Mouse (Mus musculus) midbrain, postnatal 0 days (tissue): ENCODE results near the gene Tead1. TPM values are rescaled to one million over a fixed set of nuclear protein-coding genes. Genes with fewer than 3 reads are reported as not detected.

Source experiments
- ATAC-seq: fragments of 200-750 bp; cut with Nextera tagmentation; 2 replicates; pipeline ENCODE4 v1.8.0; 2017; ENCODE audit warnings: moderate number of reproducible peaks, mild to moderate bottlenecking, moderate TSS enrichment, moderate library complexity; ENCODE audit not compliant: low FRiP score
- DNase-seq: peaks from one replicate; pipeline ENCODE4 v3.0.0-alpha.2; 2015; ENCODE audit warnings: low spot score
- H3K27ac ChIP-seq: fragments of 300-500 bp; sonication (generic); 2 replicates; pipeline ENCODE4 v1.5.1; 2014; ENCODE audit warnings: low read depth, mild to moderate bottlenecking, low read length, mixed read lengths
- H3K27me3 ChIP-seq: fragments of 300-500 bp; sonication (generic); 2 replicates; pipeline ENCODE4 v1.6.1; 2014; ENCODE audit warnings: low read length, control low read depth, mixed read lengths; ENCODE audit not compliant: insufficient read depth
- H3K36me3 ChIP-seq: fragments of 300-500 bp; sonication (generic); 2 replicates; pipeline ENCODE4 v1.6.1; 2014; ENCODE audit warnings: low read length, control low read depth, mixed read lengths; ENCODE audit not compliant: insufficient read depth
- H3K4me1 ChIP-seq: fragments of 300-500 bp; sonication (generic); 2 replicates; pipeline ENCODE4 v1.6.1; 2014; ENCODE audit warnings: mild to moderate bottlenecking, control low read depth, antibody characterized with exemption, low read length, mixed read lengths; ENCODE audit not compliant: insufficient read depth
- H3K4me2 ChIP-seq: fragments of 300-500 bp; sonication (generic); 2 replicates; pipeline ENCODE4 v1.6.1; 2014; ENCODE audit warnings: low read depth, mild to moderate bottlenecking, low read length, mixed read lengths; ENCODE audit not compliant: poor library complexity, severe bottlenecking
- H3K4me3 ChIP-seq: fragments of 300-500 bp; sonication (generic); 2 replicates; pipeline ENCODE4 v1.5.1; 2014; ENCODE audit warnings: low read depth, mild to moderate bottlenecking, low read length, moderate library complexity
- H3K9ac ChIP-seq: fragments of 300-500 bp; sonication (generic); replicated peaks from 2 replicates; pipeline ENCODE4 v1.6.1; 2014; ENCODE audit warnings: mild to moderate bottlenecking, low read length, moderate library complexity, mixed read lengths; ENCODE audit not compliant: poor library complexity, severe bottlenecking
- H3K9me3 ChIP-seq: fragments of 300-500 bp; sonication (generic); 2 replicates; pipeline ENCODE4 v1.6.1; 2016; ENCODE audit warnings: low read length, control low read depth
- CTCF ChIP-seq: IDR thresholded peaks from 2 replicates; pipeline ENCODE4 v1.5.1; 2016; ENCODE audit warnings: antibody characterized with exemption, mild to moderate bottlenecking
- WGBS: fragments of 180-500 bp; shearing (Covaris S2); extraction: QIAGEN DNeasy Blood & Tissue Kit; methylation state at CpG from one replicate; pipeline ENCODE4 v1.1.7; 2014; 5-methylcytosine and 5-hydroxymethylcytosine counted together
- polyA plus RNA-seq: library from polyadenylated mRNA; unstranded; fragments of >200 nt; fragmentation: Nextera tagmentation; extraction: Ambion mirVana; gene quantifications from 2 replicates; pipeline ENCODE4 v1.2.1, GENCODE M21; 2015
- total RNA-seq: library from RNA; depleted of rRNA; stranded (reverse); fragments of >200 nt; gene quantifications from 2 replicates; pipeline ENCODE4 v1.2.3, GENCODE M21; 2014

Gene Tead1
- total and polyA plus RNA-seq, 2 experiments from 2014 or later, result 8.0 to 16.6 TPM

DNA sequence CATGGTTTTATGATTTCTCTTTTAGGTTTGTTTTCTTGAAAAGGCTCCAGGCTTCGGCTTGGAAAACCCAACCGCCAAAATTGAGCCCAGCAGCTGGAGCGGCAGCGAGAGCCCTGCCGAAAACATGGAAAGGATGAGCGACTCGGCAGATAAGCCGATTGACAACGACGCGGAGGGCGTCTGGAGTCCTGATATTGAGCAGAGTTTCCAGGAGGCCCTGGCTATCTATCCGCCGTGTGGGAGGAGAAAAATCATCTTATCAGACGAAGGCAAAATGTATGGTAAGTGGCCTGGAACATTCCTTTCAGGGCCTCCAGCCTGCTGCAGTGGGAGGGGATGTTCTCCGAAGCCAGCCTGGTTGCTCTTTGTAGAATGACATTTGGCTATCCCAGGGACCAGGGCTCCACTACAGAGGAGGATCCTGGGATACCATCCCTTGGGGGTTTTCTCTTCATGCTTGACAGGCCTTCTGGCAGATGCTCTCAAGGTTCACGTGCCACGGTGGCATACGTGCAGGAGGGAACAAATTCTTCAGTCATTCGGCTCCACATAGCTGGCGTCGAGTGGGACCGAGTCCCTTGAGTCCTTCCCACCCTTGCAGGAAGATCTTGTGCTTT, 80.3 kb downstream of the Tead1 start:
- WGBS, result 78% methylated on average over 23 of the region's 23 CpGs
- no peak for ATAC-seq
- TF ChIP-seq CTCF, result no peak
- Histone ChIP-seq H3K9me3 (no peaks in the 10 kb centered on the region), H3K27ac (no peak overlapping the region), H3K4me1 (no peaks in the 10 kb centered on the region), H3K4me2 (no peak overlapping the region), H3K4me3 (no peak overlapping the region), H3K36me3 (no peaks in the 10 kb centered on the region), H3K27me3 (no peaks in the 10 kb centered on the region), H3K9ac (no peak overlapping the region)
- peak; percentile 74 for DNase-seq

- H3K4me1 ChIP-seq, result no peaks in the 10 kb centered on the region
- DNase-seq (no peak), ATAC-seq (no peak)
- no peaks in the 10 kb centered on the region for H3K36me3 ChIP-seq
- H3K27me3 ChIP-seq, result no peaks in the 10 kb centered on the region
- H3K9ac ChIP-seq, result no peak overlapping the region
- no peak overlapping the region for H3K27ac ChIP-seq
- H3K4me3 ChIP-seq, result no peak overlapping the region
- no peak for TF ChIP-seq CTCF
- WGBS, result 72% methylated on average over 3 of the region's 3 CpGs
- no peaks in the 10 kb centered on the region for H3K9me3 ChIP-seq
- H3K4me2 ChIP-seq, result no peak overlapping the region
These were observed 81.2 kb downstream of the Tead1 start for GRCm38 (mm10) chr7:112760293-112760692.

DNA sequence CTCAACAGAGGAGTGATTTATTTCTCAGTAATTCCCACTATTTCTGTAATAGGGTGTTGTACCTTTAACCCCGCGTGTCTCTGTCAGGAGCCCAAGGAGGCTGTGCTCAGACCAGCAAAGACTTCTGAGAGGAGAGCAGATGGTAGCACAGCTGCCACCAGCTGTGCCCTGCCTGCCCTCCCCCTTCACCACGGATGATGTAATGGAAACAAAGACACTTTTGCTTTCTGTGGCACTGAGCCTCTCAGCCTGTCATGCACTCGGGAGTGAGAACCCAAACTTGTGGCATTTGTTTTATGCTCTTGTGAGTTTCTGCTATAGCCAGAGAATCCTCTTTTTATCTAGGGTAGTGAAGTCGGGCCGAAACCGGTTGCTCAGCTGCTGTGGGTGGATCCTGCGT, 81.7 kb downstream of the Tead1 start:
- peak; percentile 58 for ATAC-seq
- Histone ChIP-seq H3K9me3 (no peaks in the 10 kb centered on the region), H3K27ac (no peak overlapping the region), H3K4me1 (no peaks in the 10 kb centered on the region), H3K4me3 (no peak overlapping the region), H3K36me3 (no peaks in the 10 kb centered on the region), H3K4me2 (no peak overlapping the region), H3K27me3 (no peaks in the 10 kb centered on the region), H3K9ac (no peak overlapping the region)
- WGBS, result 27% methylated on average over 8 of the region's 8 CpGs
- no peak for TF ChIP-seq CTCF
- peak; percentile 81 for DNase-seq

GRCm38 (mm10) chr7:112762870-112763269, 83.8 kb downstream of the Tead1 start:
- no peak overlapping the region for H3K4me3 ChIP-seq
- H3K4me1 ChIP-seq, result no peaks in the 10 kb centered on the region
- ATAC-seq (no peak), DNase-seq (peak; percentile 53)
- H3K9ac ChIP-seq, result no peak overlapping the region
- no peak overlapping the region for H3K27ac ChIP-seq
- WGBS, result 62% methylated on average over 2 of the region's 2 CpGs
- TF ChIP-seq CTCF, result no peak
- no peaks in the 10 kb centered on the region for H3K9me3 ChIP-seq
- H3K36me3 ChIP-seq, result no peaks in the 10 kb centered on the region
- no peaks in the 10 kb centered on the region for H3K27me3 ChIP-seq
- H3K4me2 ChIP-seq, result no peak overlapping the region

DNA sequence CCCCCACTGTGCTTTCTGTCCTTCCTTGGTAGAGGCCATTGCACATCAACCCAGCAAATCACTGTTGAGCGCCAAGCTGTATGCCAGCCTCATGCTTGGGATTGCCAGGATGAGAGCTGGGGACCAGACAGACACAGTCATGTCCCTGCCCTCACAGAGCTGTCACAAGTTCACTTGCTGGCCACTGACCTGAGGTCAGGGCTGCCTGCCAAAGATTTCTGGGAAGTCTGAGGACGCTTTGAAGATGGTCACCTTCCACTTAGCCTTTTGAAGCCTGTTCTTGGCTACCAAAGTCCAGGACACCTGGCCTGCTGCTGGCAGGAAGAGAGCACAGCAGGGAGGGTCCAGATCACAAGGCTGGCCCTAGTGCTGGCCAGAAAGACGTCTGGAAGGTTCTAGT, 84.4 kb downstream of the Tead1 start:
- no peaks in the 10 kb centered on the region for H3K27me3 ChIP-seq
- H3K27ac ChIP-seq, result no peak overlapping the region
- ATAC-seq (no peak; the same call in 1 of the 2 replicates), DNase-seq (no peak)
- H3K4me2 ChIP-seq, result no peak overlapping the region
- H3K36me3 ChIP-seq, result no peaks in the 10 kb centered on the region
- no peaks in the 10 kb centered on the region for H3K9me3 ChIP-seq
- H3K4me1 ChIP-seq, result no peaks in the 10 kb centered on the region
- no peak overlapping the region for H3K4me3 ChIP-seq
- TF ChIP-seq CTCF, result no peak
- no peak overlapping the region for H3K9ac ChIP-seq
- WGBS, result 69% methylated on average over 3 of the region's 3 CpGs

- H3K27me3 ChIP-seq, result no peaks in the 10 kb centered on the region
- ATAC-seq, result no peak
These were observed 85.8 kb downstream of the Tead1 start for GRCm38 (mm10) chr7:112764921-112765320.

More at GRCm38 (mm10) chr7:112764921-112765320, 85.8 kb downstream of the Tead1 start:
- Histone ChIP-seq H3K4me2 (no peak overlapping the region), H3K4me3 (no peak overlapping the region), H3K4me1 (no peaks in the 10 kb centered on the region), H3K36me3 (no peaks in the 10 kb centered on the region), H3K9me3 (no peaks in the 10 kb centered on the region), H3K27ac (no peak overlapping the region), H3K9ac (no peak overlapping the region)
- no peak for DNase-seq
- WGBS, result 79% methylated on average over 4 of the region's 4 CpGs
- no peak for TF ChIP-seq CTCF
